Mouse (Mus musculus) cerebellum, adult 18-20 months (tissue): Measurements from ENCODE around the gene Ints7.

Source experiments
- DNase-seq, 2 experiments: peaks; one replicate each; pipeline ENCODE4 v3.0.0; 2021

The Ints7 gene

DNA sequence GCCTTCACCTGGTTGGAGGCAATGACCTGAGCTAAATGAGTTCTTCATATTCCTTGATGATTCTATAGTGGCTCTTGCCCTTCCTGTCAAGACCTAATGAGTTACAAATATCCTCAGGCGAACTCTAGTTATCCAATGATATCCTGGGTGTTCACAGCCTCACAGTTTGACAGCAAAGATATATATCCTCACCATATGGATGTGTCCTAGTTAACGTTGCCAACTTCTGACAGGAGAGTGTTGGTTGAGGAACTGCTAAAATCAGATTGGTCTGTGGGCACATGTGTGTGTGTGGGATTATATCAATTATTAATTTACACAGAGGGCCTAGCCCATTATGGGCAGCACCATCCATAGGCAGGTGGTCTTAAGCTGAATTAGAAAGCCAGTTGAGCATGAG, 63.0 kb downstream of the Ints7 start:
- no peak for DNase-seq

DNA sequence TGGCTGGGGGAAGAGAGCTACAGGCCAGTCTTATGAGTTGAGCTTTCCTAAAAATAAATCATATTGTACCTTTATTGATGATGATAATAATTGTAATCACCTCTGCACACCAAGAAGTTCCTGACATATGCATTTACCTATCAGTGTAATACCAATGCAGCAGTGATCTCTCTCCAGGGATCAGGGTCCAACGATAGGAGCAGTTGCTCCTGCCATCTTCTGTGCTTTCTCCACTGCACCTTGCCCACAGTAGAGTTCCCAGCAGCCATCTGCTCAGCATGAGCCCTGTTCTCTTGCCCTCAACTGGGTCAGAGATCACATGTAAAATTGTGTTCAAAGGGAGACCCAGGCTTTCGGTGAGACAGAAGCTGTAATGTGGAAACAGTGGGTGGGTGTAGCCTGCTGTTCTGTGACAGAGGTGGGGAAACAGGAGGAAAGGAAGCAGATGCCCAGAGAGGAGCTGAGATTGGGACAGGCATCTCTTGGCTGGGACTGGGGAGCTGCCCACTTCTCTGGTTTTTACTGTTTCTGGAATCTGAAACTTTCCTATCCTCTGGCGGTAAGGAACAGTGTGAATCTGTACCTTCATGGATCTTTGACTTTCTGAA, 63.9 kb downstream of the Ints7 start:
- no peak for DNase-seq

DNA sequence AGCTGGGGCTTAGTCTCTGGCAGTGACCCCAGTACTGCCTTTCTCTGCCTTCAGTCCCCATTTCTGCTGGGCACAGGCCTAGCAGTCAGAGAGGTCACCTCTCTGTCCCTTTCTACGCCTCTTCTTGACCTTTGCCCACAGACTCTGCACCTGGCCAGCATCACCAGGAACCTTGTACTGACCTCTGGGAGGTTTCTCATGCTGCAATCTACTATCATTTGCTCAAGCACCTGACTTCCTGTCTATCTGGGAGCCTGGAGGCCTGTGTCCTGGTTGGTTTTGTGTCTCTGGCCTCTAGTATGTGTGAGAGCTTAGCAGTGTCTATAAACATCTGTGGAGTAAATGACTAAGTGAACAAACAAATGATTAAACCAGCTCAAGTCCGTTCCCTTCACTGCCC, 64.7 kb downstream of the Ints7 start:
- DNase-seq, result no peak

DNA sequence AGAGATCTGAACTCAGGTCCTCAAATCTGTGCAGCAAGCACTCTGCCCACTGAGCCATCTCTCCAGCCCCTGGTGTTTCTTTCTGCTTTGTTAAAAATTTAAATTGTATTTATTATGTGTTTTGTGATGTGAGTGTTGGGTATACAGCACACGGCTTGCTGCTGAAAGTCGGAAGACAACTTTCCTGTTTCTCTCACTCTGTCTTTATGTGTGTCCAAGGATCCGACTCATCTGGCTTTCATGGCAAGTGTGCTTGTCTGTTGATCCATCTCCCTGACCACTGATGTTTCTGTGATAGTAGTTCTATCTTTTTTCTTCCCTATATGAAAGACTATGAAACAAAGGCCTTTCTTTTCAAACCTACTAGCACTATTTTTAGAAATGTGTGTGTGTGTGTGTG, 65.4 kb downstream of the Ints7 start:
- no peak for DNase-seq

DNA sequence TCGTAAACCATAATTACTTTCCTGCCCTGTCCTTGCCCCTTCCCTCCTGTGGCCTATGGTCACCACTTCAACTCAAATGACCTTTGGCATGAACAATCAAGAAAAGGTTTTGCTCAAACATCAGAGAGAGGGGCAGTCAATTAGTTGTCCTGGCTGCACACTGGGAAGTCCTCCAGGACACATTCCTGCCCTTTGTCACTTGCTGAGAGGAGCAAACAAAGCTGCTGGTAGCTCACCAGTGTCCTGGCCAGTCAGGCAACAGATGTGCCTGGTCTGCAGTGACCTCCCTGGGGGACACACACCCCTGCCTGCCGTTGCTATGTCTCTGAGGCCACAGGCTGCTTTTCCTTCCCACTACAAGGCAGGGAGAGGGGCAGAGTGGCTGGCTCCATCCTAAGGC, 66.0 kb downstream of the Ints7 start:
- DNase-seq, result no peak

DNA sequence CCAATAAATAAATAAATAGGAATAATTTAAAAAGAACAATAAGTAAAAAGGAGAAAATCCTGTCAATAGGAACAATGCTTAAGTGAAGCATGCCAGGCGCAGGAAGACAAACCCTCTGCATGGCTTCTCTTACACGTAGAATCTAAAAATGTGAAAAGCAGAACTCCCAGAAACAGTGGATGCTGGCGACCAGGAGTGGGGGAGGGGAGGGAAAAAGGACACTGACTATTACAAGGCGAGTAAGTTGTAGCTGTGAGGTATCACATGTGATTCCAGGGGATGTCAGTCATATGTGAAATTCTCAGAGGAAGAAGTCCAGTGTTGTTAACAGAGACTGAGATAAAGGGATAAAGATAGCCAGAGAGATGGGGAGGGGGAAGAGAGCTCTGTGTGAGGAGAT, 67.5 kb downstream of the Ints7 start:
- no peak for DNase-seq

DNA sequence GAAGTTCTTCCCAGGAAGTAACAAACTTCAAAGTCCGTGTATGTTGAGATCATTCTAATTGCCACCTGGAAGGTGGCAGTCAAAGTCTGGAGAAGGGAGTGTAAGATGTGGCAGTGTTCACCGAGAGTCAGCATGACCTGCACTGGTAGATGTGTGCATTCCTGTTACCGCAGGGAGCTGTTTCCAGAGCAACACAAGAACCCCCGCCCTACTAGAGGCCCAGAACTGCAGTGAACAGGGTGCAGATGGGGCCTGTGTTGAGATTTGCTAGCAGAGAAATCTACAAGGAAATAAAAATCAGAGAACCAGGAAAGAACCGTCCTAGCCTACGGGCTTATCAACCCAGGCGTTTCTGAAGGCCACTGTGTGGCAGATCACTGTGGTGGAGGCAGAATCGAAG, 70.5 kb downstream of the Ints7 start:
- no peak for DNase-seq

DNA sequence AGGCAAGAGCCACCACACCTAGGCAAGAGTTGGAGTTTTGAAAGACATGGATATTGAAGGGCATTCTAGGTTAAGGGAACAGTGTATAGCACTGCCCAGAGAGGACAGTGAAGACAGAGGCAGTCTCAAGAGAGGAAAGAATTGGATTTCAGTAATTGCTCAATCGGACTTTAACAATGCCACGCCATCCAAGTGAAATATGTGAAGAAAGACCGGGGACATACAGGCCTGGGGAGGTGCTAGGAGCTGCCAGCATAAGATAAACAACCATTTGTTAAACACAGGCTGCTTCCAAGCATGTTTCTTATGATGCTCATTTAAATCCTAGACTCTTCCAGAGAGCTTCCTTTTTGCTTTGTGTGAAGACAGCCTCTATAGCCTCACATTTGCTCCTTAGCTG, 72.2 kb downstream of the Ints7 start:
- DNase-seq, result no peak

DNA sequence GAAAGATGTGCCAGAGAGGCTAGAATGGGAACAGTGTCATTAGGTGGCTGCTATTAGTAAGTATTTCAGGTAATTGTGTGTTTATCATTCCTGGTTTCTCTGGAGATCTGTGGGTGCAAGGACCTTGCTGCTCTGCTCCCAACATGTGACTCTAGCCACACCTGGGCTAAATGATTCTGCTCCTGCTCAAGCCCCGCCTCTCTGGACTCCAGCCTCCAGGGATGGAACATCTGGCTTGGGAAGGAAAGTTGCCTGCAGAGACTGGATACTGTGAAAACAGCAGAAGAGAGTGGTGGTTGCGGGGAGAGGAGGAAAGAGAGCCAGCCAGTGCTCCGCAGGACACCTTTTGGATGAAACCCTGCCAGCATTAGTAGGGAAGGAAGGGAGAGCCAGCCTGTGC, 84.0 kb downstream of the Ints7 start:
- no peak for DNase-seq

DNA sequence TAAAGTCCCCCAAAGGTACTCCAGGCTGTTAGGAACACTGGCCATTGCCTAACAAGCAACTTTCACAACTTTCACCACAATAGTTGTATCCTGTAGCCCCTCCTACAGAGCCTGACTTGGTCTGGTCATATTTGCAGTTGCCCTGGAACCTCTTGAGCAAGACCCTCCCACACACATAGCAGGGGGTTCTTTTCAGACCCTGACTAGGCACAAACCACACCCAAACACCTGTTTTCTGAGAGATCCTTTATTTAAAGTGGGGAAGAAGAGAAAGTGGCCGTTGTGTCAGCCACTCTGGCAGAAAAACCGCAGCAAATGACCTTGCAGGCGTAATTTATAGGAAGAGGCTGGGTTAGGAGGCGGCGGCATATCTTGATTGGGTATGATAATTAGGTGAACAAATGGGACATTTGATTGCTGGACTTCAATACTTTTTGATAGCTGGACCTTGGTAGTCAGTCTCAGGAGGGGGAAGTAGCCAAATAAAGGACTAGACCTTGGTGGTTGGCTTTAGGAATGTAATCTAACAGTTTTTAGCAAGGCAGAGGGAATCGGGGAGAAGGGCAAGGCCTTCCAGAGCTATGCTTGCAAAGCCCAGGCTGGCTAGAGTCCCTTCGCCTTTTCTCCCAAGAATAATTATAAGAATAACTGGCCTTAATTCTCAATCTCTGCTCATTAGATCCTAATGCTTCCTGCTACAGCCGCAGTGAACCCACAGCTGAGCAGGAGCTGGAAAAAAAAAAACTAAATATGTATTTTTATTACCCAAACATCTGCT, 85.8 kb downstream of the Ints7 start:
- no peak for DNase-seq

DNA sequence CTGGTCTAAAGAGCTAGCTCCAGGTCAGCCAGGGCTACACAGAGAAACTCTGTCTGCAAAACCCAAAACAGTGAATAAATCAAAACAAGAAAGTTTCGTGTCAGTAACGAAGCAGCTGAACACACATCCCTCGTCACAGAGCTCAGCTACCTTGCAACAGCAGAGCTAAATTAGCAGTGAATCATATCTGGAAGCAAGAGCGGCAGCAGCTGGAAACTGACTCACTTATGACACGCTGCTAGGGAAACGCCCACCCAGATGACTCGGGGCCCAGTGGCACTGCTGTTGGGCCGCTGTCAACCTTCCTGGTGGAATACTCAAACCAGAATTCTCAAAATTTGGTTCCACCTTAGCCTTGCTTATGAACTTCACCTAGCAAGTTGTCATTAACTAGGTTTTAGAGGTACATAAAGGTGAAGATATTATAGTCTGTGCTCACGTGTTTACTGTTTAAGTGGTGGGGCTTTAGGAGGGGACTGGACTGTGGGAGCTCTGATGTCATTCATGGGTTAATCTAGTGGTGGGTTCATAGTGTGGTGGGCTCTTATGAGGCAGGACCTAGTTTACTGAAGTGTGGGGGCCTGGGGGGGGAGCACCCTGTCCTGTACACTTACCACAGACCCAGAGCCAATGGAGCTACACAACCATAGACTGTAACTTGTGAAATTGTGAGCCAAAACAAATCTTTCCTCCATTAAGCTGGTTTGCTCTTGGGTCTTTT, 86.9 kb downstream of the Ints7 start:
- DNase-seq, result no peak

DNA sequence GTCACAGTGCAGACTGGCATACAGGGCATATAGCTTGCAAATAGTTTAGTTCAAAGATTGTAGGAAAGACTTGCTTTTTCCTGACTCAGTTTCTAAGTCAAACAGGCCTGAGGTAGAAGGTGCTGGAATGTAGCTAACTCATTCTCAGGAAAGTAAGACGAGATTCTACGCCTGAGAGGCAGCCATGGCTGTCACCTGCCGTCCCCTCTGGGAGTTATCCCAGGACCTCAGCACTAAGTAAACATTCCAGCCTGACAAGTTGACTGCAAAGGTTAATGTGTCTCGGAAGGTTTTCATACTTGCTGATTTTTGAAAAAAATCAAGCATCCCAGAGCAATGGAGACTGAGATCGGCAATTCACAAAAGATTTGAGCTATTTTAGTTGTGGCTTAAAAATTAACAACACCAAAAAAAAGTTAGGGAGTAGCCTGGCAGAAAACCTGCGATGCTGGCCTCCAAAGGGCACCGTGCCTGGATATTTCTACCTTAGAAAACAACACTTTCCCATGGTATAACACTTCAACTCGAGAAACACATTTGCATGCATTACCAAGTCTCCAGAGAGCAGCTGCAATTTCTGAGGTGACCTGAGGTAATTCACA, 87.6 kb downstream of the Ints7 start:
- no peak for DNase-seq

DNA sequence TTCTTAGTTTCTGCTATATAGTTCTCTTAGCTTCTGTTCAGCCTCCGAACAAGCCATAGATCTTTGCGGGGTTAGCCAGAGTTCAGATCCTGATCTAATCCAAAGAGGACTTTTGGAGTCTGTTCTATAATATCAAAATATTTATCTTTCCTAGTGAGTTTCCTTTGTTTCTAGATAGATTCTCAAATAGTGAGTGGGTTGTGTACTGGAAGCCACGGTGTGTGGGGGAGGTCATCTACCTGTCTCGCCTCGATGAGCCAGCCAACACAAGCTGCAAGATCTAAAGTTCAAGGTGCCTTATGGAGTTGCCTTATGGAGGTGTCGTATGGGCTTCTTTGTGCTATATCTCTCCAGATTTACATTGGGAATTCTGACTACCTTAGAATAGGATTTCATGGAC, 88.2 kb downstream of the Ints7 start:
- no peak for DNase-seq

DNA sequence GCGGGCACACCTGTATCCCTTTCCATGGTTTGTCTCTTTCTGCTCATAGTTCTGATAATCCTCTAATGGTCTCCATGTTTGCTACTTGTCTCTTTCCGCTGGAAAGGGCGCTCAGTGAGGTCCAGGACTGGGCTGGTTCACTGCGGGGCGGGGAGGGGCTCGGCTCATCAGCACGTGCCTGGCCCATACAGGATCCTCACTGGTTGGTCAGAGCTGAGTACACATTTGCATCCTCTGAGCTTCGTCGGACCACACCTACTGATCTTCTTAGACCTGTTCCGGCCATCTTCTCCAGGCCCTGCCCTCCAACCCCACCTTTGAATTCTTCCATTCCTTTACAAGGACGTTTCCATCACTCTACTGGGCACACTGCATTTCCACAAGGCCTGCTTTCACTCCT, 90.9 kb downstream of the Ints7 start:
- DNase-seq, result no peak

DNA sequence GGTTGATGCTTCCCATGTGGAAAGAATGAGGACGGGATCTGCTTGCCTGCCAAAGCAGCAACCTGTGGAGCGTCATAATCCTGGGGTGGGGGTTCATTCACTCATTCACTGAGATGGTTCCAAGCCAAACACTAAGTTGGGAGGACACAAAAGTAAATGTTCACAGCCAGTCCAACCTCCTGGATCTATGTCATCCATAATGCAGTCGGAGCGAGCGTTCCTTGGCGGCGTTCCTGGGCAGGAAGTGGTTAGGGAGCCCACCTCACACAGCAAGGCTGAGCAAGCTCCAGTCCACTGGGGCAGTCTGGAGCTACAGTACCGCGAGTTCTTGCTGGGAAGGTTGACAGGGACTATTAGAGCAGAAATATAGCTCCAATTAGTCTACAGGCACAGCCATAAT, 92.6 kb downstream of the Ints7 start:
- no peak for DNase-seq
